Mouse (Mus musculus): Measurements from ENCODE around the gene Zcchc10. TPM values are rescaled to one million over a fixed set of nuclear protein-coding genes. Genes with fewer than 3 reads are reported as not detected.
"Not testable (repeated sequence)": the region's sequence is repeated elsewhere in the genome, so short reads cannot be mapped to it uniquely, and the experiment has no call there.

Gene Zcchc10
- polyA plus RNA-seq (2011; ENCODE audit: insufficient read length, low read depth, missing spikeins): 17.8 and 22.8 TPM in 2 replicates

DNA sequence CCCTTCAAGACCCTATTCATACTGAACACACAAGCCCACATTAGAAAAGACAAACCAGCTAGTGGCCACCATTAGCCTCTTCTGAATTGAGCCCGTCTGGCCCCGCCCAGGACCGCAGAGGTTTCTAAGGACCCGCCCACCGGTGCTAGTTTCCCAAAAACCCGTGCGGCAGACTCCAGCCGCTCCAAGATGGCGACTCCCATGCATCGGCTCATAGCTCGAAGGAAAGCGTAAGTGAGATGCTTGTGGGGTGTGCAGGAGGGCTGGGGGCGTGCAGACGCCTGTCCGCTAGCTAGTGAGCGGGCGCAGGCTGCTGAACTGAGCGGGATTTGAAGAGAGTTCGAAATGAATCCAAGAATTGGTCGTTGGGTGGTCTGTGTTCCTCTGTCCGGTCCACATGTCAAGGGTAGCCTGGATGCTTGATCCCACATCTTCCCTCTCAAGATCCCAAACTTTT, at the start of gene Zcchc10:
Gene Zcchc10 (plus strand): TSS at position 168 of the 457 bp plus-strand sequence.
- H3K27ac ChIP-seq (ENCODE audit: insufficient read depth, low read length): peak within 1 kb of the TSS; percentile 2; the same call in 1 of the 2 replicates
- TF ChIP-seq POLR2A (IDR thresholded peaks at IDR 0.05; ENCODE audit: low read depth, low read length) (peak; percentile 93), CTCF (IDR thresholded peaks at IDR 0.05; ENCODE audit: borderline replicate concordance, insufficient read depth, low read length) (no peak)

DNA sequence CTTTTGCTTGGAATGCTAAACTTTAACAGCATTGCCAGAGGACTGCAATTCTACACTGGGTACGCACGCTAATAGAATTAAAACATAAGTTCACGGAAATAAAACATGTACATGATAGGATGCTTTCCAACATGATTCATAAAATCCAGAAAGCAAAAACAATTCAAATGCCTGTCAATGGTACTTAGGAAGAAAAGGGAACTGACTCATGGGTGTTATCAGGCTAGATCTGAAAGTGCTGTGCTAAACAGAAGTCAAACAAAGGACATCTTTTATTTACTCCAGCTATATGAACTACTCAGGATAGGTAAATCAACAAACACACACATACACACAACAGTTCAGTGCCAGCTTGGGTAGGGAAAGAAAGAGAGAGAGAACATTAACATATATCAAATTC, 49.1 kb upstream of the Zcchc10 start:
- TF ChIP-seq CTCF (IDR thresholded peaks at IDR 0.05; ENCODE audit: borderline replicate concordance, insufficient read depth, low read length) (no peak), POLR2A (IDR thresholded peaks at IDR 0.05; ENCODE audit: low read depth, low read length) (no peak)
- H3K4me3 ChIP-seq (ENCODE audit: insufficient read depth, low read length): no peak overlapping the region
- H3K4me1 ChIP-seq (ENCODE audit: control insufficient read depth, insufficient read depth, low read length): no peaks in the 10 kb centered on the region
- H3K27ac ChIP-seq (ENCODE audit: insufficient read depth, low read length): no peak overlapping the region

More for the DNA sequence above, at the start of gene Zcchc10:
- peaks cover 4% of the 10 kb centered on the region; the same call in 1 of the 2 replicates for H3K4me1 ChIP-seq (ENCODE audit: control insufficient read depth, insufficient read depth, low read length)
- peak within 1 kb of the TSS; percentile 87 for H3K4me3 ChIP-seq (ENCODE audit: insufficient read depth, low read length)

DNA sequence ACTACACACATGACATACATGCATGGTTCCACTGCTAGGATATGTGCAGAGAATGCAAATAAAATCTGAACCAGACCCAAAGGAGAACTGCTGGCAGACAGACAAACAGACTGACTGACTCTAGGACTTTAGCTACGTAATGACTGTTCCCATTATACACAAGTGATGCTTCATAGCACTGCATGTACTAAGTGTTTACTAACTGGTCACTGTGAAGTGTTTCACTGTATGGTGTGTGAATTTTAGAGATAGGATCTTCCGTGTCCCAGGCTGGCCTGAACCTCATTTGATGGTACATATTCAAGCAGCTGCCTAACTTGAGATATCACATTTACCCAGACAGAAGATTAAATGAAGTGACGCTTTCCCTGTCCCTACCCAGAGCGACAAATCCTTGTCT, 46.1 kb upstream of the Zcchc10 start:
- TF ChIP-seq POLR2A (IDR thresholded peaks at IDR 0.05; ENCODE audit: low read depth, low read length): no peak
- TF ChIP-seq CTCF (IDR thresholded peaks at IDR 0.05; ENCODE audit: borderline replicate concordance, insufficient read depth, low read length): no peak
- Histone ChIP-seq H3K27ac (ENCODE audit: insufficient read depth, low read length) (no peak overlapping the region), H3K4me3 (ENCODE audit: insufficient read depth, low read length) (no peak overlapping the region), H3K4me1 (ENCODE audit: control insufficient read depth, insufficient read depth, low read length) (no peaks in the 10 kb centered on the region)

DNA sequence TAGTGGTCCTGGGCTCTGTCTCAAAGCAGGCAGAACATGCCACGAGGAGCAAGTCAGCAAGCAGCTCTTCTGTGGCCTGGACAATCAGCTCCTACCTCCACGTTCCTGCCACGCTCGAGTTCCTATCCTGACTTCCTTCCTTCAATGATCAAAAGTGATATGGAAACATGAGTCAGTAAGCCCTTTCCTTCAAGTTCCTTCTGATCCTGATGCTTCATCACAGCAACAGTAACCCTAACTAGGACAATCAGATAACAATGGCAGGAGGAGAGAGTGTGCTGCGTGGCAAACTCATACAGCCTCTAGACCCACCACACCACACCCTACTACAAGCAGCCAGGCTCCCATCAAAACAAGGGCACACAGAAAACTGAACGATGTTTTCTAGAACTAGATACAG, 38.6 kb upstream of the Zcchc10 start:
- no peak overlapping the region for H3K4me3 ChIP-seq (ENCODE audit: insufficient read depth, low read length)
- TF ChIP-seq CTCF (IDR thresholded peaks at IDR 0.05; ENCODE audit: borderline replicate concordance, insufficient read depth, low read length): no peak
- no peak for TF ChIP-seq POLR2A (IDR thresholded peaks at IDR 0.05; ENCODE audit: low read depth, low read length)
- H3K4me1 ChIP-seq (ENCODE audit: control insufficient read depth, insufficient read depth, low read length): no peaks in the 10 kb centered on the region
- H3K27ac ChIP-seq (ENCODE audit: insufficient read depth, low read length): no peak overlapping the region

DNA sequence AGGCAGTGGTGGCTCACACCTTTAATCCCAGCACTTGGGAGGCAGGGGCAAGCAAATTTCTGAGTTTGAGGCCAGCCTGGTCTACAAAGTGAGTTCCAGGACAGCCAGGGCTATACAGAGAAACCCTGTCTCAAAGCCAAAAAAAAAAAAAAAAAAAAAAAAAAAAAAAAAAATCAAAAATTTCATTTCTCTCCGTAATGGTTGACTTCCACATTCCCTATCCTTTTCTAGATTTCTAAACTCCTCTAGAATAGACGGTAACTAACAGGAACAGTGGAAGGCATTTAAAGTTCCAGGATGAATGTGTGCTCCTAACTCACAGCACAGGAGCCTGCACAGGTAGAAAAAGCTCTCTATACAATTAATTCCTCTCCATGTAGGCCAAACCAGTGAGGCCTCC, 34.3 kb upstream of the Zcchc10 start:
- H3K27ac ChIP-seq (ENCODE audit: insufficient read depth, low read length); H3K4me3 ChIP-seq (ENCODE audit: insufficient read depth, low read length); H3K4me1 ChIP-seq (ENCODE audit: control insufficient read depth, insufficient read depth, low read length): not testable (repeated sequence)

DNA sequence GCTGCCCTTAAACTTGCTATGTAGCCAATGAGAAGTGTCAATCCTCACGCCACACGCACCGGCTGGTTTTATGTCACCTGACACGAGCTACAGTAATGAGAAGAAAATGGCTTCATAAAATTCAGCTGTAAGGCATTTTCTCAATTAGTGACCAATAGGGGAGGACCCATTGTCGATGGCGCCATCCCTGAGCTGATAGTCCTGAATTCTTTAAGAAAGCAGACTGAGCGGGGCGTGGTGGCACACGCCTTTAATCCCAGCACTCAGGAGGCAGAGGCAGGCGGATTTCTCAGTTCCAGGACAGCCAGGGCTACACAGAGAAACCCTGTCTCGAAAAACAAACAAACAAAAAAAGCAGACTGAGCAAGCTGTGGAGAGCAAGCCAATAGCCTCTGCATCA, 33.6 kb upstream of the Zcchc10 start:
- Histone ChIP-seq H3K27ac (ENCODE audit: insufficient read depth, low read length) (no peak overlapping the region), H3K4me1 (ENCODE audit: control insufficient read depth, insufficient read depth, low read length) (no peaks in the 10 kb centered on the region), H3K4me3 (ENCODE audit: insufficient read depth, low read length) (no peak overlapping the region)
- TF ChIP-seq POLR2A (IDR thresholded peaks at IDR 0.05; ENCODE audit: low read depth, low read length) (no peak), CTCF (IDR thresholded peaks at IDR 0.05; ENCODE audit: borderline replicate concordance, insufficient read depth, low read length) (no peak)

DNA sequence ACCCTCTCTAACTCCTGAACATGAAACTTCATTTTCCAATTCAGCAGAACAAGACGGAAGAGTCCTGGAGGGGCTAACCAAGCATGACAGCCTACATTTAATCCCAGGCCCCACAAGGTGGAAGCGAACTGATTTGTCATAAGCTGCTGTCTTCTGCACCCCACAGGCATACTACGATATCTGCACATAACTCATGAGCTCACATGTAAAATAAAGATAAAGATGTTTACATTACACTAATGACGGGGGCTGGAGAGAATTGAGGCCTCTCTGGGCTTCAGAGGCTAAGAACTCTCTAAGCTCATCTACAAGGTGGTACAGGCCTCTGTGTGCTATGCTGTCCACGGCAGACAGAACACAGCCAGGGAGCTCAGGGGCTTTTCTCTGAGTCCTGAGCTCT, 30.0 kb upstream of the Zcchc10 start:
- Histone ChIP-seq H3K4me1 (ENCODE audit: control insufficient read depth, insufficient read depth, low read length) (peaks cover 5% of the 10 kb centered on the region), H3K27ac (ENCODE audit: insufficient read depth, low read length) (no peak overlapping the region), H3K4me3 (ENCODE audit: insufficient read depth, low read length) (no peak overlapping the region)
- TF ChIP-seq POLR2A (IDR thresholded peaks at IDR 0.05; ENCODE audit: low read depth, low read length) (no peak), CTCF (IDR thresholded peaks at IDR 0.05; ENCODE audit: borderline replicate concordance, insufficient read depth, low read length) (no peak)

DNA sequence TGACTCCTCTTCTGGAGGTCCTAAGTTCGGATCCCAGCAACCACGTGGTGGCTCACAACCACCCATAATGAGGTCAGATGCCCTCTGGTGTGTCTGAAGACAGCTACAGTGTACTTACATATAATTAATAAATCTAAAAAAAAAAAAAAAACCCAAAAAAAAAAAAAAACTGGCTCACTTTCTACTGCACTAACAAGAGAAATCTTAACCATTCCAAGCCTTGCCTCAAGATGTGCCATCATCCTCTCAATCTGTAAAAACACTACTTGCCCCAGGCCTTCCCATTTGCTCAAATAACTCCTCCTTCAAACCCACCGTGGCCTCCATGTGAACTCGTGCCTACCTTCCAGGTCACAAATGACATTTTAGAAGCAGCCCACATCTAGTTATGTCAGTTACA, 27.6 kb upstream of the Zcchc10 start:
- Histone ChIP-seq H3K4me1 (ENCODE audit: control insufficient read depth, insufficient read depth, low read length) (peaks cover 10% of the 10 kb centered on the region), H3K4me3 (ENCODE audit: insufficient read depth, low read length) (0 out of 2 replicates have a peak overlapping the region, but pooled peaks have one; percentile 11), H3K27ac (ENCODE audit: insufficient read depth, low read length) (no peak overlapping the region)
- TF ChIP-seq CTCF (IDR thresholded peaks at IDR 0.05; ENCODE audit: borderline replicate concordance, insufficient read depth, low read length) (no peak), POLR2A (IDR thresholded peaks at IDR 0.05; ENCODE audit: low read depth, low read length) (no peak)

DNA sequence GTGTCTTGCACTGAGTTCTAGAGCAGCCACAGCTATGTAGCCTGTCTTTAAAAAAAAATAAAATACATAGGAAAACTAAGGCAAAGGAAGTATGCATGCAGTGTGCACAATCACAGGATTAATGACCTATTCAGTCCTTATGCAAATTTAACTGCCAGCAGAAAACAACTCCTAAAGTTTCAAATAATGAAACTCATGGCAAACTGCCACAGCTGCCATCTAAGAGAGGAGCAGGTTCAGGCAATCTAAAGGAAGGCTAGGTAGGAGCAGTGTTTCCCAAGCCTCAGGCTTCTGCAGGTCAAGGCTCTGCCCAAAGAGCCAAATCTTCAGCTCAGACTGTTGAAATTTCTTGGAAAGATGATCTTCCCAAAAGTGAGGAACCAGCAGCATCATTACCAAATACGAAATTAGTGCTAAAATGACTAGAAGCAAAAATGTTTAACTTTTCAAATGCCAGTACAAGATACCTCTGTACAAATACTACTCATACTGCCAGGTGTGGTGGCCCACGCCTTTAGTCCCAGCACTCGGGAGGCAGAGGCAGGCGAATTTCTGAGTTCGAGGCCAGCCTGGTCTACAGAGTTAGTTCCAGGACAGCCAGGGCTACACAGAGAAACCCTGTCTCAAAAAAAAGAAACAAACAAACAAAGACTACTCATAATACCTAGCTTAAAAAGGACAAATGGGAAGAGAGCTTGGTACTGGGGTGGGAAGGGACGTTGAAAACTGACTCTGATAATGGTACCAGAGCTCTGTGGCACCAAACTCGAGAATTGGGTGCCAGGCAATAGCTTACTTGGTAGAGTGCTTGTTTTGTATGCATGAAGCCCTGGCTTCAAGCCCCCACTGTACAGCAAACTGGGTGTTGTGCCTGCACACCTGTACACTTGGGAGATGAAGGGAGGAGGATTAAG, 26.3 kb upstream of the Zcchc10 start:
- Histone ChIP-seq H3K4me3 (ENCODE audit: insufficient read depth, low read length) (peak overlapping the region; percentile 87), H3K4me1 (ENCODE audit: control insufficient read depth, insufficient read depth, low read length) (peaks cover 10% of the 10 kb centered on the region), H3K27ac (ENCODE audit: insufficient read depth, low read length) (no peak overlapping the region)
- TF ChIP-seq POLR2A (IDR thresholded peaks at IDR 0.05; ENCODE audit: low read depth, low read length): no peak

DNA sequence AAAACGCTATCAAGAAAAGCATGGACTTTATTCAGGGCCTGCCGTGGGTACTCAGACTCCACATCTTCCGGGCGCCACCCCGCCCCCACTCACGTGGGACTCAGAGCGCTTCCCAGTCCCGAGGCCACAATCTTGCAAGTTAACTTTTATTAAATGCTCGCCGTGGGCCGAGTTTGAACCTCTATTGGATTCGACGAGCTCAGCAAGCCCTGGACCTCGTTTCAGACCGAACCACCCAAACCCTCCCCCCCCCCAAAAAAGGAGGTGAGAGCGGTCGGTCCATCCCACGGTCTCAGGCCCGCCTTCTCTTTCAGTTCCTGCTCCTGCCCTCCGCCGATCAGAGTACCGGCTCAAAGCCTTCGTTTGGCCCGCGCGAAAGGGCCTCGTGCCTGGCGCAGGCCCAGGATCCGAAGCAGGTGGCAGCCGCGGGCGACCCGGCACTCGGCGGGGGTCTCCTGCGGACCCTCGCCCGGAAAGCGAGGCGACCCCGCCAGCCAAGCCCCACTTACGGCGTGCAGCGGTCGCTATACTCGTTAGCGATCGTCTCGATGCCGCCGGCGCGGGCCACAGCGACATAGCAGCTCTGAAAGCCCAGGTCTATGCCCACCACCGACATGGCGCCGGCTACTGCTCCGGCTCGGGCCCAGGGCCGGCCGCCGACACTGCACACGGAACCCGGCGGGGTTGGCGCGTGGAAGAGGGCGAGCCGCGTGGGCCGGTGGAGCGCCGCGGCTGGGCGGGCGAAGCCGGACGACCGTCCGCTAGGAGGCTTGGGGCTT, 24.7 kb upstream of the Zcchc10 start:
- peaks cover 10% of the 10 kb centered on the region for H3K4me1 ChIP-seq (ENCODE audit: control insufficient read depth, insufficient read depth, low read length)
- TF ChIP-seq POLR2A (IDR thresholded peaks at IDR 0.05; ENCODE audit: low read depth, low read length) (peak; percentile 74), CTCF (IDR thresholded peaks at IDR 0.05; ENCODE audit: borderline replicate concordance, insufficient read depth, low read length) (no peak)
- H3K4me3 ChIP-seq (ENCODE audit: insufficient read depth, low read length): peak overlapping the region; percentile 87
- peak overlapping the region; percentile 74 for H3K27ac ChIP-seq (ENCODE audit: insufficient read depth, low read length)
